Mouse (Mus musculus) liver, embryonic 12.5 days (tissue): ENCODE data around the gene Il17f. TPM values are rescaled to one million over a fixed set of nuclear protein-coding genes. Genes with fewer than 3 reads are reported as not detected.

Source experiments
- ATAC-seq: fragments of 200-750 bp; cut with Nextera tagmentation; 2 replicates; pipeline ENCODE4 v1.8.0; 2017; ENCODE audit warnings: moderate number of reproducible peaks, mild to moderate bottlenecking, moderate library complexity
- H3K27ac ChIP-seq: fragments of 300-500 bp; sonication (generic); 2 replicates; pipeline ENCODE4 v1.5.1; 2016; ENCODE audit warnings: mild to moderate bottlenecking
- H3K27me3 ChIP-seq: fragments of 300-500 bp; sonication (generic); replicated peaks from 2 replicates; pipeline ENCODE4 v1.6.1; 2016; ENCODE audit warnings: mild to moderate bottlenecking, moderate library complexity
- H3K36me3 ChIP-seq: fragments of 300-500 bp; sonication (generic); 2 replicates; pipeline ENCODE4 v1.6.1; 2016; ENCODE audit warnings: mild to moderate bottlenecking, moderate library complexity
- H3K4me1 ChIP-seq: fragments of 300-500 bp; sonication (generic); 2 replicates; pipeline ENCODE4 v1.6.1; 2016
- H3K4me2 ChIP-seq: fragments of 300-500 bp; sonication (generic); 2 replicates; pipeline ENCODE4 v1.6.1; 2016; ENCODE audit warnings: mild to moderate bottlenecking, moderate library complexity
- H3K4me3 ChIP-seq: fragments of 300-500 bp; sonication (generic); 2 replicates; pipeline ENCODE4 v1.5.1; 2016; ENCODE audit warnings: mild to moderate bottlenecking, moderate library complexity
- H3K9ac ChIP-seq: fragments of 300-500 bp; sonication (generic); 2 replicates; pipeline ENCODE4 v1.6.1; 2016; ENCODE audit warnings: mild to moderate bottlenecking, moderate library complexity
- H3K9me3 ChIP-seq: fragments of 300-500 bp; sonication (generic); replicated peaks from 2 replicates; pipeline ENCODE4 v1.6.1; 2016; ENCODE audit warnings: mild to moderate bottlenecking, moderate library complexity
- WGBS: fragments of 180-500 bp; shearing (Covaris S2); methylation state at CpG from one replicate; pipeline ENCODE4 v1.1.7; 2016; ENCODE audit not compliant: insufficient replicate concordance; 5-methylcytosine and 5-hydroxymethylcytosine counted together
- polyA plus RNA-seq: library from polyadenylated mRNA; unstranded; fragments of >200 nt; fragmentation: Nextera tagmentation; extraction: Ambion mirVana; gene quantifications from 2 replicates; pipeline ENCODE4 v1.2.1, GENCODE M21; 2016

The Il17f gene
- polyA plus RNA-seq, 1 experiment from 2014 or later: 0.23 TPM

- Histone ChIP-seq H3K27ac (no peak overlapping the region), H3K9ac (0 out of 2 replicates have a peak overlapping the region, but pooled peaks have one; percentile 93), H3K36me3 (peaks cover 62% of the 10 kb centered on the region), H3K4me3 (peak overlapping the region; percentile 89), H3K27me3 (no peaks in the 10 kb centered on the region), H3K9me3 (no peaks in the 10 kb centered on the region), H3K4me1 (peaks cover 22% of the 10 kb centered on the region), H3K4me2 (peak overlapping the region; percentile 78)
- WGBS: 78% methylated on average over 12 of the region's 12 CpGs
- no peak for ATAC-seq
These were observed 27.2 kb upstream of the Il17f start for GRCm38 (mm10) chr1:20817596-20817995.

- peaks cover 66% of the 10 kb centered on the region for H3K36me3 ChIP-seq
These were observed 26.8 kb upstream of the Il17f start for GRCm38 (mm10) chr1:20817172-20817571.

GRCm38 (mm10) chr1:20814521-20814920 lies 24.1 kb upstream of the Il17f start:
- H3K9ac ChIP-seq: no peak overlapping the region
- ATAC-seq: no peak
- no peaks in the 10 kb centered on the region for H3K27me3 ChIP-seq
- H3K4me3 ChIP-seq: no peak overlapping the region
- no peak overlapping the region for H3K27ac ChIP-seq
- H3K4me1 ChIP-seq: peaks cover 16% of the 10 kb centered on the region
- no peak overlapping the region for H3K4me2 ChIP-seq
- peaks cover 93% of the 10 kb centered on the region for H3K36me3 ChIP-seq
- WGBS: 91% methylated on average over 8 of the region's 8 CpGs
- H3K9me3 ChIP-seq: no peaks in the 10 kb centered on the region

More at GRCm38 (mm10) chr1:20817172-20817571, 26.8 kb upstream of the Il17f start:
- Histone ChIP-seq H3K4me2 (peak overlapping the region; percentile 78; the same call in 1 of the 2 replicates), H3K4me3 (no peak overlapping the region), H3K27me3 (no peaks in the 10 kb centered on the region), H3K9me3 (no peaks in the 10 kb centered on the region), H3K27ac (no peak overlapping the region), H3K9ac (no peak overlapping the region), H3K4me1 (peaks cover 22% of the 10 kb centered on the region)
- 71% methylated on average over 9 of the region's 9 CpGs for WGBS
- ATAC-seq: no peak

- ATAC-seq: no peak
- no peaks in the 10 kb centered on the region for H3K4me1 ChIP-seq
- no peak overlapping the region for H3K4me3 ChIP-seq
- no peak overlapping the region for H3K9ac ChIP-seq
- H3K9me3 ChIP-seq: no peaks in the 10 kb centered on the region
- peaks cover 100% of the 10 kb centered on the region for H3K36me3 ChIP-seq
- no peaks in the 10 kb centered on the region for H3K27me3 ChIP-seq
- WGBS: 93% methylated on average over 10 of the region's 10 CpGs
- no peak overlapping the region for H3K4me2 ChIP-seq
- no peak overlapping the region for H3K27ac ChIP-seq
These were observed 14.1 kb upstream of the Il17f start for GRCm38 (mm10) chr1:20804526-20804925.

GRCm38 (mm10) chr1:20801682-20802390 lies 11.4 kb upstream of the Il17f start:
- H3K27me3 ChIP-seq: no peaks in the 10 kb centered on the region
- H3K27ac ChIP-seq: no peak overlapping the region
- peaks cover 93% of the 10 kb centered on the region for H3K36me3 ChIP-seq
- no peaks in the 10 kb centered on the region for H3K9me3 ChIP-seq
- no peaks in the 10 kb centered on the region for H3K4me1 ChIP-seq
- no peak overlapping the region for H3K4me2 ChIP-seq
- no peak overlapping the region for H3K9ac ChIP-seq
- ATAC-seq: no peak
- 83% methylated on average over 8 of the region's 8 CpGs for WGBS
- no peak overlapping the region for H3K4me3 ChIP-seq

GRCm38 (mm10) chr1:20801275-20801674 lies 10.9 kb upstream of the Il17f start:
- Histone ChIP-seq H3K36me3 (peaks cover 87% of the 10 kb centered on the region), H3K27ac (no peak overlapping the region), H3K4me3 (no peak overlapping the region), H3K4me1 (no peaks in the 10 kb centered on the region; the same call in 1 of the 2 replicates), H3K27me3 (no peaks in the 10 kb centered on the region), H3K9ac (no peak overlapping the region), H3K9me3 (no peaks in the 10 kb centered on the region), H3K4me2 (no peak overlapping the region)
- WGBS: 89% methylated on average over 2 of the region's 2 CpGs
- ATAC-seq: no peak

- H3K36me3 ChIP-seq: peaks cover 26% of the 10 kb centered on the region
- no peak overlapping the region for H3K4me3 ChIP-seq
- H3K4me1 ChIP-seq: peaks cover 17% of the 10 kb centered on the region
- H3K27ac ChIP-seq: no peak overlapping the region
- WGBS: 47% methylated on average over 5 of the region's 5 CpGs
- ATAC-seq: peak; percentile 87
- H3K4me2 ChIP-seq: 0 out of 2 replicates have a peak overlapping the region, but pooled peaks have one; percentile 19
- no peak overlapping the region for H3K9ac ChIP-seq
- no peaks in the 10 kb centered on the region for H3K9me3 ChIP-seq
- H3K27me3 ChIP-seq: no peaks in the 10 kb centered on the region
These were observed 4.8 kb upstream of the Il17f start for GRCm38 (mm10) chr1:20795178-20795577.

- Histone ChIP-seq H3K4me3 (no peak overlapping the region), H3K9ac (no peak overlapping the region), H3K9me3 (no peaks in the 10 kb centered on the region), H3K27ac (no peak overlapping the region), H3K36me3 (peaks cover 22% of the 10 kb centered on the region), H3K4me2 (peak overlapping the region; percentile 19; the same call in 1 of the 2 replicates), H3K4me1 (peaks cover 17% of the 10 kb centered on the region), H3K27me3 (no peaks in the 10 kb centered on the region)
- WGBS: 64% methylated on average over 4 of the region's 4 CpGs
- peak; percentile 77 for ATAC-seq
These were observed 4.3 kb upstream of the Il17f start for GRCm38 (mm10) chr1:20794760-20795159.

GRCm38 (mm10) chr1:20791414-20791813 lies 997 bp upstream of the Il17f start:
- WGBS: 54% methylated on average over 7 of the region's 7 CpGs
- Histone ChIP-seq H3K4me3 (no peak overlapping the region), H3K4me1 (peaks cover 17% of the 10 kb centered on the region), H3K27me3 (peaks cover 8% of the 10 kb centered on the region; the same call in 1 of the 2 replicates), H3K27ac (no peak overlapping the region), H3K9ac (no peak overlapping the region), H3K9me3 (no peaks in the 10 kb centered on the region), H3K4me2 (no peak overlapping the region), H3K36me3 (no peaks in the 10 kb centered on the region)
- ATAC-seq: no peak

GRCm38 (mm10) chr1:20788419-20788818 lies 2.0 kb downstream of the Il17f start:
- Histone ChIP-seq H3K36me3 (no peaks in the 10 kb centered on the region), H3K4me1 (no peaks in the 10 kb centered on the region), H3K9ac (no peak overlapping the region), H3K4me3 (no peak overlapping the region), H3K27me3 (peaks cover 8% of the 10 kb centered on the region; the same call in 1 of the 2 replicates), H3K27ac (no peak overlapping the region), H3K9me3 (no peaks in the 10 kb centered on the region), H3K4me2 (no peak overlapping the region)
- WGBS: 49% methylated on average over 10 of the region's 10 CpGs
- no peak for ATAC-seq

GRCm38 (mm10) chr1:20787046-20787445 lies 3.4 kb downstream of the Il17f start:
- H3K27ac ChIP-seq: no peak overlapping the region
- H3K36me3 ChIP-seq: no peaks in the 10 kb centered on the region
- no peak for ATAC-seq
- no peaks in the 10 kb centered on the region for H3K9me3 ChIP-seq
- H3K9ac ChIP-seq: no peak overlapping the region
- peaks cover 8% of the 10 kb centered on the region; the same call in 1 of the 2 replicates for H3K27me3 ChIP-seq
- H3K4me2 ChIP-seq: no peak overlapping the region
- 43% methylated on average over 8 of the region's 8 CpGs for WGBS
- H3K4me3 ChIP-seq: no peak overlapping the region
- no peaks in the 10 kb centered on the region for H3K4me1 ChIP-seq

GRCm38 (mm10) chr1:20778366-20778765 lies 12.1 kb downstream of the Il17f start:
- no peak overlapping the region for H3K27ac ChIP-seq
- H3K4me3 ChIP-seq: no peak overlapping the region
- WGBS: 40% methylated on average over 2 of the region's 2 CpGs
- H3K9ac ChIP-seq: no peak overlapping the region
- no peaks in the 10 kb centered on the region for H3K36me3 ChIP-seq
- no peaks in the 10 kb centered on the region for H3K9me3 ChIP-seq
- H3K4me1 ChIP-seq: no peaks in the 10 kb centered on the region
- no peaks in the 10 kb centered on the region for H3K27me3 ChIP-seq
- no peak for ATAC-seq
- H3K4me2 ChIP-seq: no peak overlapping the region
